Mouse (Mus musculus): ENCODE results near the gene Cntfr. TPM values are rescaled to one million over a fixed set of nuclear protein-coding genes. Genes with fewer than 3 reads are reported as not detected.
"Not testable (repeated sequence)": the region's sequence is repeated elsewhere in the genome, so short reads cannot be mapped to it uniquely, and the experiment has no call there.

Gene Cntfr
- 29.1 and 33.0 TPM in 2 replicates for polyA plus RNA-seq (2015; fragmentation: Nextera tagmentation; extraction: Ambion mirVana)

- Histone ChIP-seq H3K4me2 (peak within 1 kb of the TSS; percentile 45), H3K4me3 (peak within 1 kb of the TSS; percentile 24)
- H3K27me3 ChIP-seq, result not testable (repeated sequence)
Observed at GRCm38 (mm10) chr4:41696930-41697841, at the start of gene Cntfr. Gene Cntfr, minus strand, starts transcription at chr4:41697089.

DNA sequence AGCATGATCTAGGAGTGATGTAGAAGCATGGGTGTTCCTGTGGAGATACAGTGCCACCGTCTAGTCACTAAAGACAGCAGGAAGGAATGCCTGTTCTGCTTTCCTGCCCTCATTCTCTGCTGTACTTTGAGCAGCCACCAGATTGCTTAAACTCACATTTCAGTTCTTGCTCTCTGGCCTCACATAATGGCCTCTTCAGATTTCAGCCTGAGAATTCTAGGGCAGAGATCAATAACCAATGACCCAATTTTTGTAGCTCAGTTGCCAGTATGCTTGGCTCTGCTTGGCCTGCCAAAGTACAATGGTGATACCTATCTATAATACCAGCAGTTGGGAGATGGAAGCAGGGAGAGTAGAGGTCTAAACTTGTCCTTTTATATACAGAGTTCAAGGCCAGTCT lies 48.1 kb upstream of the Cntfr start:
- peaks cover 11% of the 10 kb centered on the region; the same call in 1 of the 2 replicates for H3K9me3 ChIP-seq
- H3K36me3 ChIP-seq, result no peaks in the 10 kb centered on the region; the same call in 1 of the 2 replicates
- no peak overlapping the region for H3K4me3 ChIP-seq
- no peak for ATAC-seq (ENCODE audit: low FRiP score, low read depth)
- peaks cover 12% of the 10 kb centered on the region for H3K4me1 ChIP-seq (replicated peaks)
- 81% methylated on average over 1 of the region's 1 CpGs for WGBS
- no peak overlapping the region for H3K27ac ChIP-seq (replicated peaks)
- H3K27me3 ChIP-seq, result 0 out of 2 replicates have a peak, but pooled peaks cover 4% of the 10 kb centered on the region
- H3K4me2 ChIP-seq, result no peak overlapping the region
- no peak overlapping the region for H3K9ac ChIP-seq

More at GRCm38 (mm10) chr4:41696930-41697841, at the start of gene Cntfr:
- not testable (repeated sequence) for H3K27ac ChIP-seq (replicated peaks); H3K4me1 ChIP-seq (replicated peaks); H3K36me3 ChIP-seq; H3K9me3 ChIP-seq; H3K9ac ChIP-seq; ATAC-seq (ENCODE audit: low FRiP score, low read depth)
- 15% methylated on average over 35 of the region's 40 CpGs for WGBS

GRCm38 (mm10) chr4:41744131-41744530 lies 47.2 kb upstream of the Cntfr start:
- Histone ChIP-seq H3K4me2 (no peak overlapping the region), H3K4me3 (no peak overlapping the region), H3K27ac (replicated peaks) (no peak overlapping the region), H3K27me3 (0 out of 2 replicates have a peak, but pooled peaks cover 3% of the 10 kb centered on the region), H3K9me3 (peaks cover 11% of the 10 kb centered on the region; the same call in 1 of the 2 replicates), H3K9ac (no peak overlapping the region), H3K36me3 (peaks cover under 1% of the 10 kb centered on the region), H3K4me1 (replicated peaks) (peaks cover 21% of the 10 kb centered on the region)
- WGBS, result 75% methylated on average over 2 of the region's 2 CpGs
- ATAC-seq (ENCODE audit: low FRiP score, low read depth), result no peak

- no peaks in the 10 kb centered on the region for H3K27me3 ChIP-seq
- H3K9me3 ChIP-seq, result no peaks in the 10 kb centered on the region
- under 1% methylated on average over 27 of the region's 27 CpGs for WGBS
- H3K27ac ChIP-seq (replicated peaks), result peak overlapping the region; percentile 90
- peak overlapping the region; percentile 87 for H3K4me3 ChIP-seq
- H3K4me2 ChIP-seq, result peak overlapping the region; percentile 87
- H3K36me3 ChIP-seq, result peaks cover 9% of the 10 kb centered on the region
- ATAC-seq (ENCODE audit: low FRiP score, low read depth), result peak; percentile 96
- H3K4me1 ChIP-seq (replicated peaks), result peaks cover 23% of the 10 kb centered on the region
- peak overlapping the region; percentile 86 for H3K9ac ChIP-seq
Observed at GRCm38 (mm10) chr4:41741158-41741560, 44.3 kb upstream of the Cntfr start.

DNA sequence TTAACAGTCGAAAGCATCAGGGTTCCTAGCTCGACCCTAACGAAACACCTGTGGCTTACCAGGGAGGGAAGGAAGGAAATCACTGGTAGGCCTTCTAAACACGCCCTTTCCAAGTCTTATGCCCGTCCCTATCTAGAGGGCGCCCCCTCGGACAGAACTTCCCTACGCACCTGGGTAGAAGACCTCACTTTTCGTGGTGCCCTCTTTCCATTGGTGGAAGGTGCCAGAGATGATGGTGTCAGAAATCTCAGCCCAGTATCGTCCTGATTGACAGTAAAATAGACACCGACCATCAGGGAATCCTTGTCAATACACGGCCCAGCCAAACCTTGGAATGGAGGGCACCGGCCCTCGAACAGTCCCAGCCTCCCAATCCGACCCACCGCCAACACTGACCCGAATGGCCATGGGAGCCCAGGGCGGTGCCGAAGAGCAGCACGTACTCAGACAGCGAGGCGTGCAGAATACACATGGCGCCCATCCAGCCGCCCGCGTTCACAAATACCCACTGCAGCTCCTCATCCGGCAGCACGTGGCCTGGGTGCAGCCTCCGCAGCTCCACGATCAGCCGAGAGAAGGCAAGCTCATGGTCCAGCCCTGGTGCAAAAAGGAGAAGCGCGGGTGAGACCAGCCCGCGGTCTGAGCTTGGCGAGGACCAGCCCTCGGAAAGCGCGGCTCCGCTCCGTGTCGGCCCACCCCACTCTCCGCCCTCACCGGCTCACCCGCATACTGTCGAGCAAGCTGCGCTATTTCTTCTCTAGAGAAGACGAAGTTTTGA lies 43.7 kb upstream of the Cntfr start:
- Histone ChIP-seq H3K4me3 (peak overlapping the region; percentile 87), H3K27ac (replicated peaks) (peak overlapping the region; percentile 90), H3K4me2 (peak overlapping the region; percentile 87), H3K4me1 (replicated peaks) (peaks cover 23% of the 10 kb centered on the region), H3K36me3 (peaks cover 9% of the 10 kb centered on the region), H3K9me3 (no peaks in the 10 kb centered on the region), H3K9ac (peak overlapping the region; percentile 86), H3K27me3 (no peaks in the 10 kb centered on the region)
- peak; percentile 89 for ATAC-seq (ENCODE audit: low FRiP score, low read depth)
- under 1% methylated on average over 48 of the region's 48 CpGs for WGBS

GRCm38 (mm10) chr4:41739260-41739659 lies 42.4 kb upstream of the Cntfr start:
- Histone ChIP-seq H3K9me3 (no peaks in the 10 kb centered on the region), H3K27me3 (no peaks in the 10 kb centered on the region), H3K4me3 (no peak overlapping the region), H3K27ac (replicated peaks) (no peak overlapping the region), H3K4me1 (replicated peaks) (peaks cover 23% of the 10 kb centered on the region), H3K9ac (no peak overlapping the region), H3K36me3 (peaks cover 9% of the 10 kb centered on the region), H3K4me2 (peak overlapping the region; percentile 87; the same call in 1 of the 2 replicates)
- WGBS, result 94% methylated on average over 13 of the region's 13 CpGs
- ATAC-seq (ENCODE audit: low FRiP score, low read depth), result no peak

- peaks cover 23% of the 10 kb centered on the region for H3K4me1 ChIP-seq (replicated peaks)
- no peak overlapping the region for H3K27ac ChIP-seq (replicated peaks)
- H3K27me3 ChIP-seq, result peaks cover 8% of the 10 kb centered on the region
- H3K36me3 ChIP-seq, result peaks cover 9% of the 10 kb centered on the region
- no peaks in the 10 kb centered on the region for H3K9me3 ChIP-seq
- no peak for ATAC-seq (ENCODE audit: low FRiP score, low read depth)
- H3K4me2 ChIP-seq, result no peak overlapping the region
- 67% methylated on average over 1 of the region's 1 CpGs for WGBS
- no peak overlapping the region for H3K4me3 ChIP-seq
- no peak overlapping the region for H3K9ac ChIP-seq
Observed at GRCm38 (mm10) chr4:41738256-41738603, 41.3 kb upstream of the Cntfr start.

DNA sequence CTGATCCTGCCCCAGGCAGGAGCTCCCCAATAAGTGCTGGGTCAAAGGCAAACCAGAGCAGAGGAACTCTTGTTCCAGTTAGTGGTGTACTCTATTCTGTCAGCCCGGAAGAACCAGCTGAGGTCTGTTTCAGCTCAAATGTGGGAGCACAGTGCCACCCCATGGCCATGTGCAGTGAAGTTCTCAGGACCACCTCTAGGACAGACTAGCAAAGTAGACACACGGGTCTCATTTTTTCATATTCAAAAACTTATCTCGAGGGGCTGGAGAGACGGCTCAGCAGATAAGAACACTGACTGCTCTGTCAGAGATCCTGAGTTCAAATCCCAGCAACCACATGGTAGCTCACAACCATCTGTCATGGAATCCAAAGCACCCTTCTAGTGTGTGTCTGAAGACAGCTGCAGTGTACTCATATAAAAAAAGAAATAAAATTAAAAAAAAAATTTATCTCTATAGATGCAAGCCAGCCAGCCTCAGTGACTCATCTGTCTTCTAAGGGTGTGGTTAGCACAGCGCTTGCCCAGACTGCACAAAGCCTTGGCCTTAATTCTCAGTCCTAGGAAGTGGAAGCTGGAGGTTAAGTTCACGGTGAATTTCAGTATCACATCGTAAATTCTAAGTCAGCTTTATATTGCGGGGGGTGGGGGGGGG lies 40.8 kb upstream of the Cntfr start:
- Histone ChIP-seq H3K4me2 (no peak overlapping the region), H3K9ac (no peak overlapping the region), H3K27me3 (peaks cover 13% of the 10 kb centered on the region), H3K27ac (replicated peaks) (no peak overlapping the region), H3K4me1 (replicated peaks) (peaks cover 23% of the 10 kb centered on the region), H3K9me3 (no peaks in the 10 kb centered on the region), H3K4me3 (no peak overlapping the region), H3K36me3 (peaks cover 9% of the 10 kb centered on the region)
- 0 out of 2 replicates have a peak, but pooled peaks have one; percentile 31 for ATAC-seq (ENCODE audit: low FRiP score, low read depth)
- WGBS, result 47% methylated on average over 8 of the region's 8 CpGs

DNA sequence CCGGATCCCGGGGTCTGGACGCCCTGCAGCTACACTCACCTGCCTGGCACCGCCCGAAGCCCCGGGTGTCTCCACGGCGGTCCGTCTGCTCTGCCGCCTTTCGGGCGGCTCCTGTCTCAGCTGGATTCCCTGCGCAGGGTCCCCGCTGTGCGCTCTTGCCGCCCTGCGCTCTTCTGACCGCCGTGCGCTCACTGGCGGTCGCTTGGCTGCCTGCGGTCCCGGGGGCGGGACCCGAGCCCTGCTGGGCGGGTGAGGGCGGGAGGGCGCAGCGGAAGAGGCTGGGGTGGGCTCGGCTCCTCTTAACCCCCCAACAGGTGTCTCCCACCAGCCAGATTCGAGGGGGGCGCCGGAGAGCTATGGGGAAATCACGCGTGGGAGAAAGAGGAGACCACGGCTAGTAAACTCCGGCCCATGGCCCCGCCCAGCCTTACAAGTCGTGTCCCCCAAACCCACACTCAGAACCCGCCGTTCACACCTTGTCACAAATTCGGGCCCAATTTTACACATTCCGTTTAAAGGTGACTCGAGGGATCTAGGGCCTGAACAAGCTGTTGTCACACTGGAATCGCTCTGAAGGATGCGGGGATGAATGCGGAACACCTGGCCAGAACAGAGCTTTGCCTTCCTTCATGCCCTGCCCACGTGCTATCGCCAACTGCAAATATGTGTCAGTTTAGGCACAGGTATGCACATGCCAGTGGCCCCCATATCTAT lies 34.3 kb upstream of the Cntfr start, which contains the start of gene Arid3c:
TSS of gene Arid3c (minus strand) at position 91 of the 714 bp plus-strand sequence.
- Histone ChIP-seq H3K4me1 (replicated peaks) (peaks cover 22% of the 10 kb centered on the region), H3K9ac (peak within 1 kb of the TSS; percentile 23; the same call in 1 of the 2 replicates), H3K4me3 (peak within 1 kb of the TSS; percentile 35), H3K36me3 (no peaks in the 10 kb centered on the region), H3K9me3 (no peaks in the 10 kb centered on the region), H3K27ac (replicated peaks) (no peak within 1 kb of the TSS), H3K27me3 (peaks cover 68% of the 10 kb centered on the region), H3K4me2 (peak within 1 kb of the TSS; percentile 61)
- no peak for ATAC-seq (ENCODE audit: low FRiP score, low read depth)
- 2% methylated on average over 50 of the region's 50 CpGs for WGBS

DNA sequence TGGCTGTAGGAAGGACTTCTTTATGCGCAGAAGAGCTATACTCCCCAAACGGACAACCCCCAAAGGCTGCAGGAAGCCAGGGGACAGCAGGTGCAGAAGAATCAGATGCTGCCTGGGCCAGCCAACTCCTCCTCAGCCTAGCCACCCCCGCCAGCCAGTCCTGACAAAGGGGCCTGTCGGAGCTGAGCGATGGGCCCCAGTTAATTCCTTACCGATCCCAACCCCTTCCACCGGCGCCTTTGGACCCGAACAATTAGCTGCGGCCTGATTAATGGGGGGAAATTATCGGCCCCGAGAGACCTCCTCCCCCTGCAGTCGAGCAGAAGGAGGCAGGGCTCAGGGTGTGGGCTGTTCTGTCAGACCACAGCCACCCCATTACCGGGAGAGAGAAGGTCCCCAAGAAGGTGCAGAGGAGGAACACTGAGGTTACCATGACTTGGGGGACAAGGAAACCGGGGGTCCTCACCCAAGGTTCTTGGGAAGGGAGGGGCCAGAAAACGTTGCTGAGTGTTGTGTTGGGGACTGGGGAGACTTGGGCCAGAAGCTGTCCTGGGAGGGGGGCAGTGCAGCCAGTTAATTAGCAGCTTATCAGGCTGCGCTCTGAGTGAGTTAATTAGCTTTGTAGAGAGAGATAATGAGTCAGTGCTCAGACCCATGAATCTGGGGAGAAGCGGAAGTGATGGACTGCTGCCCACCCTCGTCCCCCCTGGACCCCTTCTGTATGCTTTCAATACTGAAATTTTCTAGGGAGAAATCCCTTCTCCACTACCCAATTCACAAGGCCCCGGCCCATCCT lies 30.1 kb upstream of the Cntfr start:
- peaks cover 40% of the 10 kb centered on the region for H3K4me1 ChIP-seq (replicated peaks)
- H3K36me3 ChIP-seq, result no peaks in the 10 kb centered on the region
- no peaks in the 10 kb centered on the region for H3K9me3 ChIP-seq
- H3K27me3 ChIP-seq, result peaks cover 73% of the 10 kb centered on the region
- 12% methylated on average over 20 of the region's 20 CpGs for WGBS
- no peak for ATAC-seq (ENCODE audit: low FRiP score, low read depth)
- no peak overlapping the region for H3K9ac ChIP-seq
- H3K4me3 ChIP-seq, result no peak overlapping the region
- peak overlapping the region; percentile 44; the same call in 1 of the 2 replicates for H3K27ac ChIP-seq (replicated peaks)
- peak overlapping the region; percentile 30; the same call in 1 of the 2 replicates for H3K4me2 ChIP-seq
